Mouse (Mus musculus) spleen, adult 18-20 months (tissue): Measurements from ENCODE around the gene Akap6.
A peak's percentile ranks its signal among the peaks of the same experiment; 100 is the strongest.

ENCODE experiments used
- DNase-seq, 2 experiments: peaks; one replicate each; pipeline ENCODE4 v3.0.0; 2022; ENCODE audit warnings: mixed read lengths in 2 of 2

Gene Akap6

GRCm38 (mm10) chr12:52918939-52919338 is 219.8 kb downstream of the Akap6 start:
- no peak for DNase-seq

GRCm38 (mm10) chr12:52922510-52922909 is 223.3 kb downstream of the Akap6 start:
- DNase-seq: no peak

GRCm38 (mm10) chr12:52925448-52925847 is 226.3 kb downstream of the Akap6 start:
- DNase-seq: no peak

- no peak for DNase-seq
Measured at GRCm38 (mm10) chr12:52933832-52934231, 234.6 kb downstream of the Akap6 start.

- DNase-seq: no peak
Measured at GRCm38 (mm10) chr12:52934989-52935388, 235.8 kb downstream of the Akap6 start.

GRCm38 (mm10) chr12:52938786-52939185 is 239.6 kb downstream of the Akap6 start:
- DNase-seq: no peak

- DNase-seq: no peak
Measured at GRCm38 (mm10) chr12:52939324-52939946, 240.3 kb downstream of the Akap6 start.

GRCm38 (mm10) chr12:52941941-52942340 is 242.8 kb downstream of the Akap6 start:
- no peak for DNase-seq

GRCm38 (mm10) chr12:52944274-52944673 is 245.1 kb downstream of the Akap6 start:
- no peak for DNase-seq

GRCm38 (mm10) chr12:52944949-52945348 is 245.8 kb downstream of the Akap6 start:
- no peak for DNase-seq

- no peak for DNase-seq
Measured at GRCm38 (mm10) chr12:52950660-52951059, 251.5 kb downstream of the Akap6 start.

- DNase-seq: no peak
Measured at GRCm38 (mm10) chr12:52957587-52957986, 258.4 kb downstream of the Akap6 start.

- DNase-seq: no peak
Measured at GRCm38 (mm10) chr12:52957994-52958393, 258.8 kb downstream of the Akap6 start.

- DNase-seq: no peak
Measured at GRCm38 (mm10) chr12:52991745-52992144, 292.6 kb downstream of the Akap6 start.

GRCm38 (mm10) chr12:53012336-53012735 is 313.2 kb downstream of the Akap6 start:
- DNase-seq: no peak

- DNase-seq: no peak
Measured at GRCm38 (mm10) chr12:53014539-53014938, 315.4 kb downstream of the Akap6 start.

- no peak for DNase-seq
Measured at GRCm38 (mm10) chr12:53024575-53025246, 325.5 kb downstream of the Akap6 start.

GRCm38 (mm10) chr12:53027308-53027707 is 328.1 kb downstream of the Akap6 start:
- no peak for DNase-seq

GRCm38 (mm10) chr12:53028926-53029325 is 329.7 kb downstream of the Akap6 start:
- DNase-seq: no peak

- DNase-seq: no peak
Measured at GRCm38 (mm10) chr12:53029910-53030309, 330.7 kb downstream of the Akap6 start.

GRCm38 (mm10) chr12:53032762-53033161 is 333.6 kb downstream of the Akap6 start:
- DNase-seq: no peak

- no peak for DNase-seq
Measured at GRCm38 (mm10) chr12:53033404-53033913, 334.3 kb downstream of the Akap6 start.

GRCm38 (mm10) chr12:53040634-53041033 is 341.5 kb downstream of the Akap6 start:
- no peak for DNase-seq

- DNase-seq: peak in 1 of 2 experiments; percentile 4
Measured at GRCm38 (mm10) chr12:53042739-53043138, 343.6 kb downstream of the Akap6 start.
